ENCODE assay signal across 19 mouse cellular contexts in the genomic region with DNA sequence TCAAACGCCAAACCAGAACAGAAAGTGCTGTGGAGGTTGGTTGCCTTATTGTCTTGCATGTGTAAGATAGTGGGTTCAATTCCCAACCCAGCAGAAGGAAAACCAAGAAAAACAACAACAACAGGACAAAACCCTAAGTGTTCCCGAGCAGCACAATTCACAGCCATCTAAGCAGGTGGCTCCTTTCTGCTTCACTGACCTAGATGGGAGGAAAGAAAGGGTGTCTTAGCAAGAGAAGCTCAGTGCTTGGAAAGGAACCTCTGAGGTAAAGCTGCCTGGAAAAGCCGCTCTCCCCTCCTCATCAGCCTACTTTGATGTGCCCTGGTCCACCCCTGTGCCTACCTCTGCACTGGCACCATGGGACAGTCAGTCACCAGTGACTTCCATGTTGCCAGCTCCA.
DNase-seq lines count a peak whose midpoint lies in the region; ATAC-seq and TF ChIP-seq lines count a peak whose summit lies in the region.
"Had no signal": no experiment of that assay in that cellular context is flagged by ENCODE, and none has a peak within 500 bp of the region (broad histone marks: within the 10 kb centered on the region; RNA-seq: fewer than 3 reads in every experiment).

No protein-coding gene starts in this region.

- no peaks in the 10 kb centered on the region for H3K9me3 ChIP-seq in hindbrain, postnatal 0 days (ENCODE audit: low read length)
- H3K9me3 ChIP-seq in hindbrain, embryonic 12.5 days (replicated peaks): no peaks in the 10 kb centered on the region
- H3K9me3 ChIP-seq: embryonic facial prominence, embryonic 10.5 days; heart, embryonic 10.5 days; hindbrain, embryonic 13.5 days; intestine, embryonic 15.5 days had no signal

- peak; percentile 11 for DNase-seq in hindbrain, postnatal 0 days (ENCODE audit: low spot score)
- DNase-seq in cerebellum, adult 18-20 months: peak; percentile 17 to 38
- peak; percentile 54 for DNase-seq in cerebellum, adult 9-11 months
- DNase-seq in lung, adult 18-20 months: no peak
- DNase-seq in lung, postnatal 4 days: no peak
- DNase-seq in urinary bladder, postnatal 36 days (ENCODE audit: low spot score in 2 of 2): no peak
- DNase-seq: adrenal gland, adult 2 months; adrenal gland, postnatal 25 days; gastrocnemius, postnatal 10 days; heart, adult 18-20 months; heart, postnatal 10 days; heart, postnatal 4 days; kidney, adult 2 months had no signal

- no peaks in the 10 kb centered on the region for H3K4me1 ChIP-seq in hindbrain, postnatal 0 days (ENCODE audit: insufficient read depth, low read length)
- no peaks in the 10 kb centered on the region for H3K4me1 ChIP-seq in hindbrain, embryonic 12.5 days
- H3K4me1 ChIP-seq: embryonic facial prominence, embryonic 10.5 days; heart, embryonic 10.5 days; hindbrain, embryonic 13.5 days; intestine, embryonic 15.5 days had no signal

- 72% methylated on average over 3 of the region's 3 CpGs for WGBS in hindbrain, postnatal 0 days
- WGBS in hindbrain, embryonic 12.5 days: 76% methylated on average over 3 of the region's 3 CpGs

- H3K4me3 ChIP-seq in hindbrain, postnatal 0 days (ENCODE audit: low read length): no peak overlapping the region
- H3K4me3 ChIP-seq in hindbrain, embryonic 12.5 days: no peak overlapping the region
- H3K4me3 ChIP-seq: embryonic facial prominence, embryonic 10.5 days; heart, embryonic 10.5 days; hindbrain, embryonic 13.5 days; intestine, embryonic 15.5 days had no signal

- no peak for TF ChIP-seq CTCF in hindbrain, postnatal 0 days (IDR thresholded peaks at IDR 0.05; ENCODE audit: low read depth)

- ATAC-seq in hindbrain, postnatal 0 days: no peak
- ATAC-seq in hindbrain, embryonic 12.5 days (ENCODE audit: low FRiP score): no peak
- ATAC-seq: forebrain, embryonic 14.5 days; intestine, embryonic 15.5 days had no signal

- H3K27me3 ChIP-seq in hindbrain, postnatal 0 days (ENCODE audit: insufficient read depth, low read length): no peaks in the 10 kb centered on the region
- 0 out of 2 replicates have a peak, but pooled peaks cover 3% of the 10 kb centered on the region for H3K27me3 ChIP-seq in hindbrain, embryonic 12.5 days
- H3K27me3 ChIP-seq: hindbrain, embryonic 13.5 days; intestine, embryonic 15.5 days had no signal

- H3K36me3 ChIP-seq in hindbrain, postnatal 0 days (ENCODE audit: insufficient read depth, low read length): no peaks in the 10 kb centered on the region
- no peaks in the 10 kb centered on the region for H3K36me3 ChIP-seq in hindbrain, embryonic 12.5 days
- H3K36me3 ChIP-seq: embryonic facial prominence, embryonic 10.5 days; heart, embryonic 10.5 days; hindbrain, embryonic 13.5 days; intestine, embryonic 15.5 days had no signal

- no peak overlapping the region for H3K4me2 ChIP-seq in hindbrain, postnatal 0 days (ENCODE audit: low read depth, low read length)
- H3K4me2 ChIP-seq in hindbrain, embryonic 12.5 days (replicated peaks): no peak overlapping the region
- H3K4me2 ChIP-seq: hindbrain, embryonic 13.5 days; intestine, embryonic 15.5 days had no signal

- 0 out of 2 replicates have a peak overlapping the region, but pooled peaks have one; percentile 45 for H3K27ac ChIP-seq in hindbrain, postnatal 0 days
- H3K27ac ChIP-seq in hindbrain, embryonic 12.5 days: no peak overlapping the region
- H3K27ac ChIP-seq: embryonic facial prominence, embryonic 10.5 days; heart, embryonic 10.5 days; hindbrain, embryonic 13.5 days; intestine, embryonic 15.5 days had no signal

- no peak overlapping the region for H3K9ac ChIP-seq in hindbrain, postnatal 0 days (replicated peaks; ENCODE audit: low read length)
- no peak overlapping the region for H3K9ac ChIP-seq in hindbrain, embryonic 12.5 days
- H3K9ac ChIP-seq: hindbrain, embryonic 13.5 days; intestine, embryonic 15.5 days had no signal

Comparison
In these comparisons a context has a peak if more than half of its experiments do, and no peak if none do; other contexts are left out.
1. DNase-seq: peak in hindbrain, postnatal 0 days (single experiment), cerebellum, adult 18-20 months (2 of 2) and cerebellum, adult 9-11 months (single experiment); none in lung, adult 18-20 months (0 of 2), lung, postnatal 4 days (0 of 2) and urinary bladder, postnatal 36 days (0 of 2).